9 mouse cellular contexts compared by ENCODE assay signal in genomic region chr14:58937791-58938600, GRCm38 (mm10).
DNase-seq lines count a peak whose midpoint lies in the region; ATAC-seq and TF ChIP-seq lines count a peak whose summit lies in the region.
"Had no signal": no experiment of that assay in that cellular context is flagged by ENCODE, and none has a peak within 500 bp of the region (broad histone marks: within the 10 kb centered on the region; RNA-seq: fewer than 3 reads in every experiment).

No protein-coding gene starts in this region.

- DNase-seq in heart, adult 2 months, result no peak
- DNase-seq in heart, postnatal 25 days (ENCODE audit: low spot score), result no peak
- DNase-seq in embryo, embryonic 10 days (ENCODE audit: low spot score), result peak; percentile 61
- peak; percentile 92 for DNase-seq in retina, postnatal 1 day
- no peak for DNase-seq in B cell, adult 2 months
- no peak for DNase-seq in thymus, postnatal 14 days

- H3K4me2 ChIP-seq in kidney, embryonic 15.5 days, result peak overlapping the region; percentile 52

- 65% methylated on average over 12 of the region's 12 CpGs for WGBS in heart, adult 2 months
- WGBS in kidney, embryonic 15.5 days, result 33% methylated on average over 12 of the region's 12 CpGs

- TF ChIP-seq POLR2A in heart, adult 2 months (IDR thresholded peaks at IDR 0.05; ENCODE audit: insufficient read depth, low read depth, low read length), result no peak

- no peaks in the 10 kb centered on the region for H3K36me3 ChIP-seq in heart, adult 2 months (ENCODE audit: control insufficient read depth, insufficient read depth, low read length)
- no peaks in the 10 kb centered on the region for H3K36me3 ChIP-seq in E14TG2a.4 (ENCODE audit: insufficient read depth, low read length)
- no peaks in the 10 kb centered on the region for H3K36me3 ChIP-seq in kidney, embryonic 15.5 days

- TF ChIP-seq CTCF in heart, adult 2 months (IDR thresholded peaks at IDR 0.05), result peak; percentile 50
- peak; percentile 67 for TF ChIP-seq CTCF in E14TG2a.4 (conservative IDR thresholded peaks at IDR 0.05; ENCODE audit: low read length)

- H3K4me3 ChIP-seq in heart, adult 2 months, result no peak overlapping the region
- no peak overlapping the region for H3K4me3 ChIP-seq in E14TG2a.4 (replicated peaks; ENCODE audit: low read length)
- H3K4me3 ChIP-seq in kidney, embryonic 15.5 days (replicated peaks), result peak overlapping the region; percentile 5; the same call in 1 of the 2 replicates
- H3K4me3 ChIP-seq: myocyte had no signal

- TF ChIP-seq EP300 in heart, adult 2 months (IDR thresholded peaks at IDR 0.05; ENCODE audit: insufficient read depth, low read depth, low read length), result no peak

- H3K9ac ChIP-seq in heart, adult 2 months (ENCODE audit: low read depth, low read length), result no peak overlapping the region
- no peak overlapping the region for H3K9ac ChIP-seq in kidney, embryonic 15.5 days

- no peaks in the 10 kb centered on the region for H3K9me3 ChIP-seq in E14TG2a.4 (ENCODE audit: low read length)
- no peaks in the 10 kb centered on the region for H3K9me3 ChIP-seq in kidney, embryonic 15.5 days (replicated peaks)

- peak; percentile 79 for ATAC-seq in kidney, embryonic 15.5 days (replicated peaks; ENCODE audit: low FRiP score)

- no peaks in the 10 kb centered on the region for H3K79me2 ChIP-seq in heart, adult 2 months (replicated peaks; ENCODE audit: control insufficient read depth, insufficient read depth, low read length)

- H3K4me1 ChIP-seq in heart, adult 2 months (ENCODE audit: control insufficient read depth, insufficient read depth, low read length), result no peaks in the 10 kb centered on the region
- peaks cover 18% of the 10 kb centered on the region for H3K4me1 ChIP-seq in E14TG2a.4 (replicated peaks; ENCODE audit: low read depth, low read length)
- H3K4me1 ChIP-seq in kidney, embryonic 15.5 days, result peaks cover 11% of the 10 kb centered on the region

- H3K27ac ChIP-seq in heart, adult 2 months, result no peak overlapping the region
- no peak overlapping the region for H3K27ac ChIP-seq in kidney, embryonic 15.5 days

- intact Hi-C loops in heart, adult 2 months (cut with DNase I), result no loop called here
- intact Hi-C loops in heart, postnatal 25 days (cut with DNase I), result no loop called here

- H3K27me3 ChIP-seq in heart, adult 2 months (ENCODE audit: control insufficient read depth, insufficient read depth, low read length), result no peaks in the 10 kb centered on the region
- peaks cover 4% of the 10 kb centered on the region for H3K27me3 ChIP-seq in E14TG2a.4 (ENCODE audit: insufficient read depth, low read length)
- peaks cover 25% of the 10 kb centered on the region for H3K27me3 ChIP-seq in kidney, embryonic 15.5 days

Comparison
In these comparisons a context has a peak if more than half of its experiments do, and no peak if none do; other contexts are left out.
1. DNase-seq: peak in embryo, embryonic 10 days (single experiment) and retina, postnatal 1 day (single experiment); none in heart, adult 2 months (0 of 2), heart, postnatal 25 days (single experiment), B cell, adult 2 months (0 of 2) and thymus, postnatal 14 days (single experiment).